Mouse (Mus musculus) liver, embryonic 14.5 days (tissue): Measurements from ENCODE around the gene Usp39.

Source experiments
- CTCF ChIP-seq: IDR thresholded peaks from 2 replicates; pipeline ENCODE4 v1.5.1; 2016; ENCODE audit warnings: antibody characterized with exemption, low read depth, control low read depth
- EP300 ChIP-seq: IDR thresholded peaks from 2 replicates; pipeline ENCODE4 v1.6.1; 2016; ENCODE audit warnings: antibody characterized with exemption, low read depth

DNA sequence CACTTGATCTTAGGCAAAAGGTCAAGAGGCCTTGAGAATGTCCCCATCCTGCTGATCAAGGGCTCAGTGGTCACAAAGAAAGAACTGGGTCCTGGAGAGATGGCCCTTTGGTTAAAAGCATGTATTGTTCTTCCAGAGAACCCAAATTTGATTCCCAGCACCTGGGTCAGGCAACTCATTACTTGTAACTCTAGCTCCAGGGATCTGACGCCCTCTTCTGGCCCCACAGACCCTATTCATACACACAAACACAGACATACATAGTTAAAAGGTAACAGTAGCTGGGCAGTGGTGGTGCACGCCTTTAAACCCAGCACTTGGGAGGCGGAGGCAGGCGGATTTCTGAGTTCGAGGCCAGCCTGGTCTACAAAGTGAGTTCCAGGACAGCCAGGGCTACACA is 47.4 kb upstream of the Usp39 start:
- peak; percentile 32; the same call in 1 of the 2 replicates for TF ChIP-seq CTCF
- TF ChIP-seq EP300: no peak
